Mouse (Mus musculus) kidney, adult 11 months (tissue): ENCODE measurements around the gene Skap1.
A peak's percentile ranks its signal among the peaks of the same experiment; 100 is the strongest.
"Not testable (repeated sequence)": the region's sequence is repeated elsewhere in the genome, so short reads cannot be mapped to it uniquely, and the experiment has no call there.

Experiments used
- DNase-seq: peaks from one replicate; pipeline ENCODE4 v3.0.0; 2022

The Skap1 gene

GRCm38 (mm10) chr11:96760042-96760441, 295.6 kb downstream of the Skap1 start:
- DNase-seq, result peak; percentile 34

GRCm38 (mm10) chr11:96761984-96762383, 297.6 kb downstream of the Skap1 start:
- no peak for DNase-seq

GRCm38 (mm10) chr11:96762742-96763470, 298.5 kb downstream of the Skap1 start:
- DNase-seq, result no peak

- no peak for DNase-seq
Observed at GRCm38 (mm10) chr11:96764511-96765350, 300.3 kb downstream of the Skap1 start.

GRCm38 (mm10) chr11:96765645-96766044, 301.3 kb downstream of the Skap1 start:
- no peak for DNase-seq

- DNase-seq, result no peak
Observed at GRCm38 (mm10) chr11:96766555-96766954, 302.2 kb downstream of the Skap1 start.

- no peak for DNase-seq
Observed at GRCm38 (mm10) chr11:96767096-96767495, 302.7 kb downstream of the Skap1 start.

GRCm38 (mm10) chr11:96768240-96768639, 303.8 kb downstream of the Skap1 start:
- no peak for DNase-seq

GRCm38 (mm10) chr11:96771274-96771975, 307.0 kb downstream of the Skap1 start:
- DNase-seq, result no peak

GRCm38 (mm10) chr11:96772413-96772812, 308.0 kb downstream of the Skap1 start:
- no peak for DNase-seq

GRCm38 (mm10) chr11:96774536-96774935, 310.1 kb downstream of the Skap1 start:
- DNase-seq, result no peak

GRCm38 (mm10) chr11:96775063-96775462, 310.7 kb downstream of the Skap1 start:
- no peak for DNase-seq

GRCm38 (mm10) chr11:96775665-96776064, 311.3 kb downstream of the Skap1 start:
- no peak for DNase-seq

GRCm38 (mm10) chr11:96776068-96776467, 311.7 kb downstream of the Skap1 start:
- no peak for DNase-seq

GRCm38 (mm10) chr11:96776968-96777962, 312.9 kb downstream of the Skap1 start, which contains the start of gene Snx11:
Gene Snx11 (minus strand): TSS chr11:96777559.
- peak; percentile 100 for DNase-seq

- not testable (repeated sequence) for DNase-seq
Observed at GRCm38 (mm10) chr11:96778061-96778627, 313.8 kb downstream of the Skap1 start.

- DNase-seq, result no peak
Observed at GRCm38 (mm10) chr11:96780306-96780705, 315.9 kb downstream of the Skap1 start.

- DNase-seq, result no peak
Observed at GRCm38 (mm10) chr11:96781425-96781824, 317.0 kb downstream of the Skap1 start.

GRCm38 (mm10) chr11:96784847-96785246, 320.5 kb downstream of the Skap1 start:
- peak; percentile 48 for DNase-seq

- no peak for DNase-seq
Observed at GRCm38 (mm10) chr11:96786731-96787450, 322.5 kb downstream of the Skap1 start.
